Mouse (Mus musculus): Measurements from ENCODE around the gene Zbed4.

GRCm38 (mm10) chr15:88832536-88832935 is 81.1 kb downstream of the Zbed4 start:
- no peak for TF ChIP-seq CTCF (IDR thresholded peaks at IDR 0.05; ENCODE audit: low read depth)
- no peak for TF ChIP-seq EP300 (IDR thresholded peaks at IDR 0.05; ENCODE audit: low read depth)
